Mouse (Mus musculus): ENCODE measurements around the gene Msh5. TPM values are rescaled to one million over a fixed set of nuclear protein-coding genes. Genes with fewer than 3 reads are reported as not detected.
"Not testable (repeated sequence)": the region's sequence is repeated elsewhere in the genome, so short reads cannot be mapped to it uniquely, and the experiment has no call there.

Msh5 gene
- polyA plus RNA-seq, 1 experiment = 1.6 TPM

DNA sequence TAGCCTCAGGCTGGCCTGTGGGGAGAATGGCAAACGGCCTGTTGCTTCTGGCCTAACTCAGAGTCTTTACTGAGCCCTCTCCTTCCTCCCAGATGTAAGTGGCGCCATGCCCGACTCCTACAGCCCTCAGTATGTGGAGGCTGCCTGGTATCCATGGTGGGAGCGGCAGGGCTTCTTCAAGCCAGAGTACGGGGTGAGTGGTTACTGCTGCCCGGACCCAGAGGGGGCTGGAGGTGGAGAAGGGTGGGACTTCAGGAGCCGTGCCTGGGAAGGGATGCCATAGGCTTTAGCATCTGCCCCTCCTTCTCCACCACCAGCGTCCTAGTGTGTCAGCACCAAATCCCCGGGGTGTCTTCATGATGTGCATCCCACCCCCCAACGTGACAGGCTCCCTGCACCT lies 41.4 kb downstream of the Msh5 start:
- no peaks in the 10 kb centered on the region for H3K27me3 ChIP-seq (replicated peaks; ENCODE audit: control insufficient read depth, insufficient read depth, low read length)
- H3K4me3 ChIP-seq (ENCODE audit: insufficient read depth, low read depth, low read length) = no peak overlapping the region
- no peak for TF ChIP-seq CTCF (conservative IDR thresholded peaks at IDR 0.05; ENCODE audit: insufficient read depth, insufficient read length, low read depth, low read length)
- no peak for TF ChIP-seq POLR2A (IDR thresholded peaks at IDR 0.05; ENCODE audit: low read depth, low read length)
- DNase-seq = no peak
- no peaks in the 10 kb centered on the region for H3K4me1 ChIP-seq (ENCODE audit: control insufficient read depth, insufficient read depth, low read length)
- 96% methylated on average over 10 of the region's 10 CpGs for WGBS
- H3K27ac ChIP-seq (ENCODE audit: insufficient read depth, low read depth, low read length) = no peak overlapping the region
- H3K36me3 ChIP-seq (ENCODE audit: control insufficient read depth, insufficient read depth, low read length) = no peaks in the 10 kb centered on the region

GRCm38 (mm10) chr17:35004075-35004717 lies 42.3 kb downstream of the Msh5 start:
- H3K4me1 ChIP-seq (ENCODE audit: control insufficient read depth, insufficient read depth, low read length) = no peaks in the 10 kb centered on the region
- no peaks in the 10 kb centered on the region for H3K36me3 ChIP-seq (ENCODE audit: control insufficient read depth, insufficient read depth, low read length)
- DNase-seq = no peak
- no peak for TF ChIP-seq CTCF (conservative IDR thresholded peaks at IDR 0.05; ENCODE audit: insufficient read depth, insufficient read length, low read depth, low read length)
- no peak for TF ChIP-seq POLR2A (IDR thresholded peaks at IDR 0.05; ENCODE audit: low read depth, low read length)
- H3K4me3 ChIP-seq (ENCODE audit: insufficient read depth, low read depth, low read length) = no peak overlapping the region
- 96% methylated on average over 17 of the region's 17 CpGs for WGBS
- H3K27ac ChIP-seq (ENCODE audit: insufficient read depth, low read depth, low read length) = no peak overlapping the region
- H3K27me3 ChIP-seq (replicated peaks; ENCODE audit: control insufficient read depth, insufficient read depth, low read length) = no peaks in the 10 kb centered on the region

GRCm38 (mm10) chr17:35003022-35003838 lies 43.3 kb downstream of the Msh5 start:
- WGBS = 60% methylated on average over 9 of the region's 9 CpGs
- Histone ChIP-seq H3K27ac (ENCODE audit: insufficient read depth, low read depth, low read length) (no peak overlapping the region), H3K36me3 (ENCODE audit: control insufficient read depth, insufficient read depth, low read length) (no peaks in the 10 kb centered on the region), H3K4me3 (ENCODE audit: insufficient read depth, low read depth, low read length) (no peak overlapping the region), H3K27me3 (replicated peaks; ENCODE audit: control insufficient read depth, insufficient read depth, low read length) (no peaks in the 10 kb centered on the region), H3K4me1 (ENCODE audit: control insufficient read depth, insufficient read depth, low read length) (no peaks in the 10 kb centered on the region)
- DNase-seq = no peak
- TF ChIP-seq POLR2A (IDR thresholded peaks at IDR 0.05; ENCODE audit: low read depth, low read length) (no peak), CTCF (conservative IDR thresholded peaks at IDR 0.05; ENCODE audit: insufficient read depth, insufficient read length, low read depth, low read length) (no peak)

- TF ChIP-seq CTCF (conservative IDR thresholded peaks at IDR 0.05; ENCODE audit: insufficient read depth, insufficient read length, low read depth, low read length) (no peak), POLR2A (IDR thresholded peaks at IDR 0.05; ENCODE audit: low read depth, low read length) (no peak)
- H3K4me3 ChIP-seq (ENCODE audit: insufficient read depth, low read depth, low read length) = peak overlapping the region; percentile 79
These were observed 44.2 kb downstream of the Msh5 start for GRCm38 (mm10) chr17:35002153-35002865.

GRCm38 (mm10) chr17:35001452-35002152 lies 44.9 kb downstream of the Msh5 start:
- DNase-seq = peak; percentile 30
- under 1% methylated on average over 35 of the region's 35 CpGs for WGBS
- Histone ChIP-seq H3K4me3 (ENCODE audit: insufficient read depth, low read depth, low read length) (peak overlapping the region; percentile 79), H3K4me1 (ENCODE audit: control insufficient read depth, insufficient read depth, low read length) (no peaks in the 10 kb centered on the region), H3K27me3 (replicated peaks; ENCODE audit: control insufficient read depth, insufficient read depth, low read length) (no peaks in the 10 kb centered on the region), H3K27ac (ENCODE audit: insufficient read depth, low read depth, low read length) (peak overlapping the region; percentile 6), H3K36me3 (ENCODE audit: control insufficient read depth, insufficient read depth, low read length) (no peaks in the 10 kb centered on the region)
- TF ChIP-seq CTCF (conservative IDR thresholded peaks at IDR 0.05; ENCODE audit: insufficient read depth, insufficient read length, low read depth, low read length) = no peak
- no peak for TF ChIP-seq POLR2A (IDR thresholded peaks at IDR 0.05; ENCODE audit: low read depth, low read length)

More at GRCm38 (mm10) chr17:35002153-35002865, 44.2 kb downstream of the Msh5 start:
- Histone ChIP-seq H3K4me1 (ENCODE audit: control insufficient read depth, insufficient read depth, low read length) (no peaks in the 10 kb centered on the region), H3K27me3 (replicated peaks; ENCODE audit: control insufficient read depth, insufficient read depth, low read length) (no peaks in the 10 kb centered on the region), H3K36me3 (ENCODE audit: control insufficient read depth, insufficient read depth, low read length) (no peaks in the 10 kb centered on the region), H3K27ac (ENCODE audit: insufficient read depth, low read depth, low read length) (no peak overlapping the region)
- DNase-seq = no peak
- WGBS = 20% methylated on average over 12 of the region's 12 CpGs

- H3K4me1 ChIP-seq (ENCODE audit: control insufficient read depth, insufficient read depth, low read length) = no peaks in the 10 kb centered on the region
- DNase-seq = peak; percentile 91
- under 1% methylated on average over 82 of the region's 83 CpGs for WGBS
- no peaks in the 10 kb centered on the region for H3K27me3 ChIP-seq (replicated peaks; ENCODE audit: control insufficient read depth, insufficient read depth, low read length)
- H3K4me3 ChIP-seq (ENCODE audit: insufficient read depth, low read depth, low read length) = peak within 1 kb of the TSS; percentile 79
- TF ChIP-seq POLR2A (IDR thresholded peaks at IDR 0.05; ENCODE audit: low read depth, low read length) (no peak), CTCF (conservative IDR thresholded peaks at IDR 0.05; ENCODE audit: insufficient read depth, insufficient read length, low read depth, low read length) (no peak)
- H3K36me3 ChIP-seq (ENCODE audit: control insufficient read depth, insufficient read depth, low read length) = no peaks in the 10 kb centered on the region
- H3K27ac ChIP-seq (ENCODE audit: insufficient read depth, low read depth, low read length) = peak within 1 kb of the TSS; percentile 98
These were observed 45.7 kb downstream of the Msh5 start, which contains the start of gene Vars for GRCm38 (mm10) chr17:35000717-35001451. Vars (plus strand) TSS chr17:35000987.

DNA sequence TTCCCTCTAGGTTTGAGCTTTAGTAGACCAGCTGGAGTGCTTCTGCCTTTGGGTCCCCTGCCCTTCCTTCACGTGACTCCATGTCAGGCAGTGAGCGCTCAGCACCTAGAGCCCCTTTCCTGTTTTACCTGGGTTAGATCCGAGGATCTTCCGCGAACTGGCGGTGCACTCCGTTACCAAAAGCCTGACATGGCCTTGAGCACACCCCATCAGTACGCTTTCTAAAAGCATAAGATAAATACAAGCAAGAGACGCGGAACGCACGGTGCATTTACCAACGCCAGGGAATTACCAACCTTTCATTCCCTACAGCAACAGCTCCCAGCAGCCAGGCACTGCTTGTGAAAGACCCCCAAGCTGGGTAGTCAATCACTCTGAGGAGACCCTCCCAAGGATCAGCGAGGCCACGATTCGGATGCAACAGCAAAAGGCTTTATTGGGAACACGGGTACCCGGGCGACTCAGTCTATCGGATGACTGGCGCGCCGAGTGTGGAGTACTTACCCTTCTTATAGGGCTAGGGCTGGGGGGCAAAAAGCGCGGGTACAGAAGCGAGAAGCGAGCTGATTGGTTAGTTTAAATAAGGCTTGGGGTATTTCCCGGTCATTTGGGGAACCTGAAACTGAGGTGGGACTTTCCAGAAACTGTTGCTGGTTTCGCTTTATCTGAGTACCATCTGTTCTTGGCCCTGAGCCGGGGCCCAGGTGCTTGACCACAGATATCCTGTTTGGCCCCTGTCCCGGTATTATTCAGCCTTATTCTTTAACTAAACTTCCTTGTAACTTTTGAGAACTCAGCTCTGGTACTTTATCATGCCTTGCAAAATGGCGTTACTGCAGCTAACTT lies 46.5 kb downstream of the Msh5 start:
- Histone ChIP-seq H3K27ac (ENCODE audit: insufficient read depth, low read depth, low read length) (peak overlapping the region; percentile 98), H3K4me3 (ENCODE audit: insufficient read depth, low read depth, low read length) (peak overlapping the region; percentile 79)
- H3K36me3 ChIP-seq (ENCODE audit: control insufficient read depth, insufficient read depth, low read length); H3K27me3 ChIP-seq (replicated peaks; ENCODE audit: control insufficient read depth, insufficient read depth, low read length); DNase-seq; H3K4me1 ChIP-seq (ENCODE audit: control insufficient read depth, insufficient read depth, low read length): not testable (repeated sequence)
- 10% methylated on average over 30 of the region's 32 CpGs for WGBS

Measured in kidney, adult 2 months (tissue).